Mouse (Mus musculus): ENCODE measurements around the gene Engase. TPM values are rescaled to one million over a fixed set of nuclear protein-coding genes. Genes with fewer than 3 reads are reported as not detected.

Engase gene
- total and polyA plus RNA-seq, 3 experiments, result 4.3 to 25.2 (median 4.4) TPM

DNA sequence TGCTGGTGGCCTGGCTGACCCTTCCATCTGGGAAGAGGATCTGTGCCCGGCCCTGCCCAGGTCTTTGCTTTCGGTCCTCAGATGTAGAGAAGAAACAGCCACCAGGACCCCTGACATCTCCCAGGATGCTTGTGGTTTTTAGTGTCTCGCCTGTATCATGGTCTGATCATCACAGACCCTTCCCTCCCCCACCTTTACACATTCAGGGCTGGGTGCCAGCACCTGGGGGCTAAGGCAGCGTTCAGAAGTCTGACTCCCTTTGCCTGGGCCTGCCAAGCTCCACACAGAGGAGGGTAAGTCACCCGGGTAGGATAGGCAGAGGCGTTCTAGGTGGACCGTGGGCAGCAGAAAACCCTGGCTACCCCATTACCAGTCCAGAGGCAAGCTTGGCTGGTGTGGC, 31.7 kb downstream of the Engase start:
- no peak for TF ChIP-seq GATA1 (IDR thresholded peaks at IDR 0.05; ENCODE audit: borderline replicate concordance, low read length)
- no peak for TF ChIP-seq TAL1 (conservative IDR thresholded peaks at IDR 0.05; ENCODE audit: low read depth, low read length)
- TF ChIP-seq CTCF (IDR thresholded peaks at IDR 0.05; ENCODE audit: low read depth, low read length), result no peak
- no peak for TF ChIP-seq GATA2 (IDR thresholded peaks at IDR 0.05; ENCODE audit: borderline replicate concordance, low read depth, low read length)
- TF ChIP-seq POLR2AphosphoS5 (IDR thresholded peaks at IDR 0.05; ENCODE audit: insufficient replicate concordance, low read depth, low read length), result no peak
- Histone ChIP-seq H3K4me3 (ENCODE audit: low read depth, low read length) (no peak overlapping the region), H3K27me3 (ENCODE audit: insufficient read depth, low read length) (no peaks in the 10 kb centered on the region; the same call in 1 of the 2 replicates), H3K36me3 (replicated peaks) (no peaks in the 10 kb centered on the region), H3K9me3 (replicated peaks) (peaks cover 90% of the 10 kb centered on the region), H3K4me1 (ENCODE audit: insufficient read depth, low read depth, low read length) (no peaks in the 10 kb centered on the region)
- DNase-seq (ENCODE audit: low spot score) (no peak), ATAC-seq (ENCODE audit: extremely low read depth, insufficient number of reproducible peaks, low FRiP score, poor library complexity, severe bottlenecking) (no peak)

DNA sequence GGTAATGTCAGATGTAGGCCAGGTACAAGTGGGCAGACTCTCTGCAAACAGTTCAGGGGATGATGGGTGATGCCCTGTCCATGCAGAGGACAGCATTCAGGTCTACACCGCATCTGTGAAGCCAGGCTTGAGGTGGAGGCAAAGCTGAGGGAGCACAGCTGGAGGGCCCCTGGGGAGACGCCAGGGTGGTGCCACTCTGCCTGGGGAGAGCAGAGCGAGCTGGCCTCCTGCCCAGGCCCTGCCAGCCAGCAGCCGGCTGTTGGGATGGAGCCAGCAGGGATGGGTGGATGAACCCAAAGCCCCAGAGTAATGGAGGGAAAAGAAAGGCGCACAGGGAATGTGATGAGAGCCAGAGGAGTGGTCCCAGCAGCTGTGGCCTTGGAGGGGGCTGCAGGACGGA, 35.2 kb downstream of the Engase start:
- Histone ChIP-seq H3K27me3 (ENCODE audit: insufficient read depth, low read length) (no peaks in the 10 kb centered on the region; the same call in 1 of the 2 replicates), H3K4me1 (ENCODE audit: insufficient read depth, low read depth, low read length) (no peaks in the 10 kb centered on the region), H3K36me3 (replicated peaks) (no peaks in the 10 kb centered on the region), H3K9me3 (replicated peaks) (peaks cover 94% of the 10 kb centered on the region), H3K4me3 (ENCODE audit: low read depth, low read length) (no peak overlapping the region)
- ATAC-seq (ENCODE audit: extremely low read depth, insufficient number of reproducible peaks, low FRiP score, poor library complexity, severe bottlenecking), result no peak
- TF ChIP-seq CTCF (IDR thresholded peaks at IDR 0.05; ENCODE audit: low read depth, low read length), result no peak
- no peak for TF ChIP-seq TAL1 (conservative IDR thresholded peaks at IDR 0.05; ENCODE audit: low read depth, low read length)
- no peak for TF ChIP-seq GATA2 (IDR thresholded peaks at IDR 0.05; ENCODE audit: borderline replicate concordance, low read depth, low read length)
- no peak for TF ChIP-seq GATA1 (IDR thresholded peaks at IDR 0.05; ENCODE audit: borderline replicate concordance, low read length)
- no peak for TF ChIP-seq POLR2AphosphoS5 (IDR thresholded peaks at IDR 0.05; ENCODE audit: insufficient replicate concordance, low read depth, low read length)
- DNase-seq (ENCODE audit: low spot score), result no peak

DNA sequence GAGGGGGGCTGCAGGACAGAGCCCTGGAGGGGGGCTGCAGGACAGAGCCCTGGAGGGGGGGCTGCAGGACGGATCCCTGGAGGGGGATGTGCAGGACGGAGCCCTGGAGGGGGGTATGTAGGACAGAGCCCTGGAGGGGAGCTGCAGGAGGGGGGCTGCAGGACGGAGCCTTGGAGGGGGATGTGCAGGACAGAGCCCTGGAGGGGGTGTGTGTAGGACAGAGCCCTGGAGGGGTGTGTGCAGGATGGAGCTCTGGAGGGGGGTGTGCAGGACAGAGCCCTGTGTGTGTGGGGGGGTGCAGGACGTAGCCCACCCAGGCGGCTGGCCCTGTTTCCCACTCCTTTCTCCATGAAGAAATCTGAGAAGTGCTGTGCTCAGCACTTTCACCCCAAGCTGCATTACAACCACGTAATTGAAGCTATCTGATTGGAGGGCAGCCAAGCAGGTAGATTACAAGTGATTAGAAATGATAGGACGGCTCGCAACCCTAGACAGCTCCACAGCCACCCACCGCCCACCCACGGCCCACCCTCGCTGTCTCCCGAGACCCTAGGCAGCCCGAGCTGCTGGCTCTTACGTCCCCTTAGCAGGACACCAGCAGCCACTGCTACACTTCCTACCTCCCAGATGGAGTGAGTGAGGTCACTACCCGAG, 35.8 kb downstream of the Engase start:
- Histone ChIP-seq H3K4me1 (ENCODE audit: insufficient read depth, low read depth, low read length) (no peaks in the 10 kb centered on the region), H3K36me3 (replicated peaks) (no peaks in the 10 kb centered on the region), H3K9me3 (replicated peaks) (peaks cover 94% of the 10 kb centered on the region), H3K27me3 (ENCODE audit: insufficient read depth, low read length) (no peaks in the 10 kb centered on the region; the same call in 1 of the 2 replicates), H3K4me3 (ENCODE audit: low read depth, low read length) (no peak overlapping the region)
- TF ChIP-seq CTCF (IDR thresholded peaks at IDR 0.05; ENCODE audit: low read depth, low read length), result no peak
- DNase-seq (ENCODE audit: low spot score) (no peak), ATAC-seq (ENCODE audit: extremely low read depth, insufficient number of reproducible peaks, low FRiP score, poor library complexity, severe bottlenecking) (no peak)

- TF ChIP-seq CTCF (IDR thresholded peaks at IDR 0.05; ENCODE audit: low read depth, low read length), result no peak
- no peak for TF ChIP-seq POLR2AphosphoS5 (IDR thresholded peaks at IDR 0.05; ENCODE audit: insufficient replicate concordance, low read depth, low read length)
- TF ChIP-seq GATA2 (IDR thresholded peaks at IDR 0.05; ENCODE audit: borderline replicate concordance, low read depth, low read length), result no peak
- no peak for TF ChIP-seq TAL1 (conservative IDR thresholded peaks at IDR 0.05; ENCODE audit: low read depth, low read length)
- no peak for TF ChIP-seq GATA1 (IDR thresholded peaks at IDR 0.05; ENCODE audit: borderline replicate concordance, low read length)
- ATAC-seq (ENCODE audit: extremely low read depth, insufficient number of reproducible peaks, low FRiP score, poor library complexity, severe bottlenecking) (no peak), DNase-seq (ENCODE audit: low spot score) (no peak)
- no peaks in the 10 kb centered on the region for H3K4me1 ChIP-seq (ENCODE audit: insufficient read depth, low read depth, low read length)
- no peaks in the 10 kb centered on the region for H3K36me3 ChIP-seq (replicated peaks)
- H3K9me3 ChIP-seq (replicated peaks), result peaks cover 87% of the 10 kb centered on the region
- H3K4me3 ChIP-seq (ENCODE audit: low read depth, low read length), result no peak overlapping the region
- no peaks in the 10 kb centered on the region for H3K27me3 ChIP-seq (ENCODE audit: insufficient read depth, low read length)
Observed at GRCm38 (mm10) chr11:118517924-118518323, 41.3 kb downstream of the Engase start.

- H3K4me3 ChIP-seq (ENCODE audit: low read depth, low read length), result no peak overlapping the region
- no peaks in the 10 kb centered on the region for H3K36me3 ChIP-seq (replicated peaks)
- DNase-seq (ENCODE audit: low spot score) (no peak), ATAC-seq (ENCODE audit: extremely low read depth, insufficient number of reproducible peaks, low FRiP score, poor library complexity, severe bottlenecking) (no peak)
- H3K27me3 ChIP-seq (ENCODE audit: insufficient read depth, low read length), result no peaks in the 10 kb centered on the region
- H3K4me1 ChIP-seq (ENCODE audit: insufficient read depth, low read depth, low read length), result no peaks in the 10 kb centered on the region
- peaks cover 88% of the 10 kb centered on the region for H3K9me3 ChIP-seq (replicated peaks)
- TF ChIP-seq CTCF (IDR thresholded peaks at IDR 0.05; ENCODE audit: low read depth, low read length), result no peak
- TF ChIP-seq TAL1 (conservative IDR thresholded peaks at IDR 0.05; ENCODE audit: low read depth, low read length), result no peak
- no peak for TF ChIP-seq POLR2AphosphoS5 (IDR thresholded peaks at IDR 0.05; ENCODE audit: insufficient replicate concordance, low read depth, low read length)
- TF ChIP-seq GATA2 (IDR thresholded peaks at IDR 0.05; ENCODE audit: borderline replicate concordance, low read depth, low read length), result no peak
Observed at GRCm38 (mm10) chr11:118518743-118519142, 42.1 kb downstream of the Engase start.

- ATAC-seq (ENCODE audit: extremely low read depth, insufficient number of reproducible peaks, low FRiP score, poor library complexity, severe bottlenecking), result no peak
- TF ChIP-seq CTCF (IDR thresholded peaks at IDR 0.05; ENCODE audit: low read depth, low read length), result no peak
- no peak for TF ChIP-seq TAL1 (conservative IDR thresholded peaks at IDR 0.05; ENCODE audit: low read depth, low read length)
- TF ChIP-seq POLR2AphosphoS5 (IDR thresholded peaks at IDR 0.05; ENCODE audit: insufficient replicate concordance, low read depth, low read length), result no peak
- no peak for TF ChIP-seq GATA2 (IDR thresholded peaks at IDR 0.05; ENCODE audit: borderline replicate concordance, low read depth, low read length)
- no peak for TF ChIP-seq GATA1 (IDR thresholded peaks at IDR 0.05; ENCODE audit: borderline replicate concordance, low read length)
- H3K27me3 ChIP-seq (ENCODE audit: insufficient read depth, low read length), result no peaks in the 10 kb centered on the region
- peaks cover 90% of the 10 kb centered on the region for H3K9me3 ChIP-seq (replicated peaks)
- H3K36me3 ChIP-seq (replicated peaks), result no peaks in the 10 kb centered on the region
- no peak for DNase-seq (ENCODE audit: low spot score)
- no peaks in the 10 kb centered on the region for H3K4me1 ChIP-seq (ENCODE audit: insufficient read depth, low read depth, low read length)
- H3K4me3 ChIP-seq (ENCODE audit: low read depth, low read length), result no peak overlapping the region
Observed at GRCm38 (mm10) chr11:118520251-118520650, 43.6 kb downstream of the Engase start.

Measured in G1E (cell line).